Mouse (Mus musculus) heart, postnatal 25 days (tissue): ENCODE data around the gene Mllt1. TPM values are rescaled to one million over a fixed set of nuclear protein-coding genes. Genes with fewer than 3 reads are reported as not detected.

Source experiments
- DNase-seq: peaks from one replicate; pipeline ENCODE4 v3.0.0; 2022; ENCODE audit warnings: low spot score
- intact Hi-C: fragments of 180-260 bp; cut with DNase I; formaldehyde crosslinking; loops from one replicate; pipeline ENCODE4 v1.15.1; 2025
- total RNA-seq, 2 experiments: library from RNA; stranded (reverse); gene quantifications; 2 replicates each; pipeline ENCODE4 v1.2.3; 2021

Mllt1 gene
- total RNA-seq, 2 experiments from 2014 or later = 21.6 to 21.8 TPM

- intact Hi-C loops = no loop called here
- DNase-seq = no peak
Measured at GRCm38 (mm10) chr17:56888050-56888449, 47.2 kb downstream of the Mllt1 start.

- intact Hi-C loops = no loop called here
- DNase-seq = no peak
Measured at GRCm38 (mm10) chr17:56884809-56885208, 50.4 kb downstream of the Mllt1 start.

- intact Hi-C loops = no loop called here
- no peak for DNase-seq
Measured at GRCm38 (mm10) chr17:56884331-56884730, 50.9 kb downstream of the Mllt1 start.

- intact Hi-C loops = no loop called here
- DNase-seq = no peak
Measured at GRCm38 (mm10) chr17:56883612-56884011, 51.6 kb downstream of the Mllt1 start.

DNA sequence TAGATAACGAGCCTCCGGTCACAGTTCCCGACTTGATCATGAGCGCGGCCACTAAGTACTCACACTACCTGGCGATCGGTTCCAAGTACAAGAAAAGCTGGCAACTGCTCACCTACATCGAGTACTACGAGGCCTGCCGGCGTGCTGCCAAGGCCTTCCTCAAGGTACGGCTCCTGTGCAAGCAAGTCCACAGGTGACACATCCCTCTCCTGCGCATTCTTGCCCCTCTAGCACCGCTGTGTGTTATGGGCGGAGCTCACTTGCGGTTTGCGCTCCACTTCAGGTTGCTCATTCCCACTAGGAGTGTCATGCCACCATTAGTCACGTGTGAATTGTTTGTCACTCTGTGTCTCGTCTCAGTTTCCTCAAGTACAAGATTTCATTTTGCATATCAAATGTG lies 57.8 kb downstream of the Mllt1 start:
- DNase-seq = no peak
- intact Hi-C loops = no loop called here

DNA sequence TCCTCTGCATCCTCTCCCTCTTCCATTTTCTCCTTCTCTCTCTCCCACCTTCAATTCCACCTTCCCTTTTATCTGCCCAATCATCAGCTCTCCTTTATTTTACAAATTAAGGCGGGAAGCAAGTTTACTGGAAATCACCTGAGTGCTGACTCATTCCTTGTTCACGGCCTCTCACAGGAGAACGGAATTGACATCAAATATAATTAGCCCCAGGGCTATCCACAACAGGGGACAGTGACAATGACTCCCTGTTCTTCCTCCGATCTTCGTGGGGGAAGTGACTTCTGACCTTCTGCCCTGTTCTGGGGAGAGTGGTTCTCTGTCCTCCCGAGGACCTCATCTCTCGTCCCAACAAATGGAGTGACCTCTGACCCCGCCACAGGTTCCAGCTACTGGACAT lies 58.2 kb downstream of the Mllt1 start:
- no peak for DNase-seq
- intact Hi-C loops = no loop called here

- intact Hi-C loops = no loop called here
- no peak for DNase-seq
Measured at GRCm38 (mm10) chr17:56876465-56876864, 58.8 kb downstream of the Mllt1 start.

- intact Hi-C loops = no loop called here
- no peak for DNase-seq
Measured at GRCm38 (mm10) chr17:56874936-56875651, 60.1 kb downstream of the Mllt1 start, which contains the start of gene 1700061G19Rik. Gene 1700061G19Rik, plus strand, starts transcription at chr17:56875477.

DNA sequence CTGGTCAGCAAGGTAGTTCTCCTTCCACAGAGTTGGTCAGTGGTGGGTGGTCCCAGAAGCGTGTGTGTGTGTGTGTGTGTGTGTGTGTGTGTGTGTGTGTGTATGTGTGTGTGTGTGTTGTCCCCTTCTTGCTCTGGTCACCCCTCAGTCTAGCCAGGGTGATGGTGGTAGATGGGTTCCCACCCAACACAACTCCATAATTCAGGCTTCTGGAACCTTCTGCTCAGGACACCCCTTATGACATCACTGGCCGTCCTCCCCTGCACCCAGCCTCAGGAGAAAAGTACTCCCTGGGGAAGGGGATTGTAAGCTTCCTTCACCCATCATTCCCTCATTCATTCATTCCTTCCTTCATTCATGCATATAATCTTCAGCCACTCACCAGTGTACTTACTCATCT lies 61.0 kb downstream of the Mllt1 start, which contains the start of gene Acsbg2:
TSS of gene Acsbg2 (minus strand) at position 211 of the 400 bp plus-strand sequence.
- intact Hi-C loops = no loop called here

DNA sequence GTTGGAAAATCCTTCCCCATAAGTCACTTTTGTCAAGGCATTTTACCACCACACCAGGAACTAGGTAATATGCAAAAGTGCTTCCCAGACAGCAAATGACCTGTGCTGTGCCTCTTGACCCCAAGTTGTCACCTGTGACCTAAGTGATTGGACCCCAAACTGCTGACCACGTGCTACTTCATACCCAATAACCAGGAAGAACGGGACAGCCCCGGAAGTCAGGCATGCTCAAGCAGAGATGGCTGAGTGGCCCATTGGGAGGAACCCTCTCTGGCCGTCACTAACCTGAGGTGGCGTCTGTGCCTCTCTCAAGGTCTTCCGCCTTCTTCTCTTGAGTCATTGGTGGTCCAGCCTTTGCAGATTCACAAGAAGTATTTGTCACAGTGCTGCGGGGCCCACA lies 62.7 kb downstream of the Mllt1 start:
- intact Hi-C loops = no loop called here
- no peak for DNase-seq

More for the DNA sequence above, 61.0 kb downstream of the Mllt1 start, which contains the start of gene Acsbg2:
- no peak for DNase-seq

- DNase-seq = no peak
- intact Hi-C loops = no loop called here
Measured at GRCm38 (mm10) chr17:56871767-56872166, 63.4 kb downstream of the Mllt1 start.

GRCm38 (mm10) chr17:56870287-56870953 lies 64.8 kb downstream of the Mllt1 start:
- intact Hi-C loops = no loop called here
- DNase-seq = no peak

DNA sequence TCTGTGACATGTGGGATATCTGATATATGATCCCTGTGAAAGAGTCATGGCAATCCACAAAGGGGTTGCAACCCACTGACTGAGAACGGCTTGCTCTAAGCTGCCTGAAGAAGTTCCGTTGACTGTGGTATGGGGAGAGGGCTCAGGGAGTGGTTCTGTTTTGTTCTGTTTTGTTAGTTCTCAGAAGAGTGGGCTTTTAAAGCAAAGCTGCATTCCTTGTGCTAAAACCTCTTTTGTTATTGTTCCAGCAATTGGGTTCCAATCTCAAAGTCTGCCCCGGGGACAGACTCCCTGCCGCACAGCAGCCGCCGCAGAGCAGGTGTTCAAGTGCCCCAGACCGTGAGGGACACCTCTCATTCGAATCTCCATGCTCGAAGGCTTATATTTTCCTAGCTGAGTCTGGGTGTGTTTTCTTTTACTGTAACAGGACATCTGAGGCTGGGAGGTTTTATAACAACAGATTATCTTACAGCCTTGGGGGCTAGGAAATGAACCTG lies 65.7 kb downstream of the Mllt1 start:
- DNase-seq = no peak
- intact Hi-C loops = no loop called here

DNA sequence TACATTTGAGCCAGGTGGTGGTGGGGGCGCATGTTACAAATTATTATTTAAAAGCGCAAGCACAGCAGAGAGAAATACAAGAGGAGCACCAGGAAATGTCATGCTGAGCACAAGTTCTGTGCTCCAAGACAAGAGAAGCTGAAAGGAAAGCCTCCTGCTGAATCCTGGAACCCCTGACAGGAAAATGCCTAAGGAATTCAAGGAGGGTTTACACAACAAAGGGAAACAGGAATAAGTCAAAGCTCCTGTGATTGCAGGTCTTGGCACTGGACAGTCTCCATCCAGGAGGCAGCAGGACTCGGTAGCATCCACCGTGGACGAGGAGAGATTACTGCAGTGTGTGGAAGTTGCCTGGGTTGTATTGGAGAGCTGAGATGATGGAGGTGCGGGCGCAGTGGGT lies 69.1 kb downstream of the Mllt1 start:
- intact Hi-C loops = no loop called here
- no peak for DNase-seq

DNA sequence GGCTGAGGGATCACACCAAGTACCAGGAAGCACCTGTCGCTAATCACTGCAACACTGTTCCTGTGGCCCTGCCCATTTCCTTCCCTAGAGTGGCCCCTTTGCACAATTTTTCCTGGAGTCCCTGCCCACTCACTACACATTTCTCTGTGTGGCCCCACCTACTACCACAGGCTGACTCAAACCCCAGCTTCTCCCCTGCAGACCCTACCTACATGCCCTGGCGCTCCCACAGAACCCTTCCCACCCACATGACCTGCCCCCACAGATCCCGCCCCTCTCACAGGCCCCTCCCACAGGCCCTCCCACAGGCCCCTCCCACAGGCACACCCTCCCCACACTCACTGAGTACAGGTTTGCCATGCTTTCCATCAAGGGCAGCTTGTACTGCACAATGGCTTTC lies 74.0 kb downstream of the Mllt1 start:
- intact Hi-C loops = no loop called here
- DNase-seq = no peak

DNA sequence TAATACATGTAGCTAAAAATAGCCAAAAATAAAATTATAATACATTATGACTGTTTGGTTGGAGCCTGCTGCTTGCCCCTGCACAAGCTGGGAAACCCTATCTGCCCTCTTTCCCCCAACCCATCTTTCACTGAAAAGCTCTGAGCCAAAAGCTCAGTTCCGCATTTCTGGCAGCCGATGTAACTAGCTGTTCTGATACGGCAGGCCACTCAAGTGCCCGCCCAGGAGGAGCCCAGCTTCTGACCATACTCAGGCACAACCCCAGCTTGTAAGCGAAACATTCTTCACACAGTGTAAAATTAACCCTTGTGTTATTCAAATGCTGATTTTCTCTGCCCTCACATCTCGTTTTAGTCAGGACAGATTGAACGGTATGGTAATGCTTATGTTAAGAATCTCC lies 76.3 kb downstream of the Mllt1 start:
- intact Hi-C loops = loop anchor here (1.0 kb wide), 1 partner anchor 51 kb away; no protein-coding TSS in a partner anchor
- no peak for DNase-seq

DNA sequence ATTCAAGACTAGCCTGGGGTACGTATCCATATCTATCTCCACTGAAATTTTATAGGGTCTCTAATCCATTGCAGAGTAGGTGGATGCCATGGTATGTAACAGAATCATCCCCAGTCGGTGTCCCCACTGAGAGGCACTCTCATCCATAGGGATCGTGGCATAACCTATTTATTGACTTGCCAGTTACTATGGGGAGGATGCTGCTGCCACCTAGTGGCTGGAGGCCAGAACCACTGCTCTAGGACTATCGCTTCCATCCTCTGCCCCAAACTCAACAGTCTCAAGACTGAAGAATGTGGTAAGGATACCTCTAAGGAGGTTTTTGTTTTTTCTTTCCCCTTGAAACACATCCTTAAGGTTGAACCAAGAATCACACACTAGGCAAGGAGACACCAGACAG lies 77.0 kb downstream of the Mllt1 start:
- intact Hi-C loops = loop anchor here (1.0 kb wide), 1 partner anchor 50 kb away; no protein-coding TSS in a partner anchor
- DNase-seq = peak; percentile 26

- intact Hi-C loops = no loop called here
- DNase-seq = no peak
Measured at GRCm38 (mm10) chr17:56855421-56855820, 79.8 kb downstream of the Mllt1 start.

DNA sequence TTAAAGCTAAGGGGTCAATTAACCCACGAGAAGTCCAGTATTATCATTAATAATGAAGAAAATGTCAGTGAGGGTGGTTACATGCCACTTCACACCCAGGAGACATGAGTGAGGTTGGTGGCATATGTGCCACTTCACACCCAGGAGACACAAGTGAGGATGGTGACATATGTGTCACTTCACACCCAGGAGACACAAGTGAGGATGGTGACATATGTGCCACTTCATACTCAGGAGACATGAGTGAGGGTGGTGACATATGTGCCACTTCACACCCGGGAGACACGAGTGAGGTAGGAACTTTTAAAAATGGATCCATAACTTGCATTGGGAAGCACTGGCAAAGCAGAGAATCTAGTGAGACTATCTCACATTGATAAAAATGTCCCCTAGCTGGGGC lies 84.0 kb downstream of the Mllt1 start:
- no peak for DNase-seq
- intact Hi-C loops = no loop called here

DNA sequence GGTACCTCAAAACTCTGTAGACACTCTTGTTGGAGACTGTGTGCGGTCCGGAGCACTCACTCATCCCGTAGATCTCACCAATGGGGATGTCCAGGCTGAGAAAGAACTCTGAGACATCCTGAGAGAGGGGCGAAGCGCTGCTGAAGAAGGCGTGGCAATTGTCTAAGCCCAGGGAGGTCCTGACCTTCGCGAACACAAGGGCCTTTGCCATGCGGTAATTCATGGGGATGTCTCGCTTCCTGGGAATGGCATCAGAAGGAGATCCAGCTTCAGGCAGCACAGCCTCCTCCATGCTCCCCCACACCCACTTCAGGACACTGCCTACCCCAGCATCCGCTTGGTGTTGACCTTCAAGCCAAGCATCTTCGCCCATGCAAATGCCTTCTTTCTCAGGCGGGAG lies 85.5 kb downstream of the Mllt1 start:
- no peak for DNase-seq
- intact Hi-C loops = no loop called here

- DNase-seq = no peak
- intact Hi-C loops = no loop called here
Measured at GRCm38 (mm10) chr17:56848785-56849184, 86.4 kb downstream of the Mllt1 start.
